Mouse (Mus musculus): ENCODE results near the gene Wfikkn1. TPM values are rescaled to one million over a fixed set of nuclear protein-coding genes. Genes with fewer than 3 reads are reported as not detected.
A peak's percentile ranks its signal among the peaks of the same experiment; 100 is the strongest.

Gene Wfikkn1
- total and polyA plus RNA-seq, 3 experiments = 0.19 to 0.53 TPM; not detected in 1

DNA sequence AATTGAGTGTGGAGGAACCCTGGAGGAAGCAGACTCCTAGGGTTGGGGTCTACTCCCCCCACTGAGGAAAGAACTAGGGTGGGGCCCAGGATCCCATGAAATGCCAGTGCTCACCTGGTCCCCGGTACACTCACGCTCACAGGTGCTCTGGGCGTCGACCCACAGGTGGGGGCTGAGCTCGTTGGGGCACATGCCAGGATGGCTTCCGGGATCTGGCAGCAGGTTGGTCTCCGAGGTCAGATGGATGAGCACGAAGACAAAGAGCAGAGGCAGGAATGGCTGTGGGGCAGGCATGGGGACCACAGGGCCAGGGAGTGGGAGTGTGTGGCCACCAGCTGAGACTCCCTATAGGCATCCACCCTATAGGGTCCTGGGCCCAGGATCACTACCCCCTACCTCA is 908 bp downstream of the Wfikkn1 start:
- Histone ChIP-seq H3K27me3 (ENCODE audit: control insufficient read depth in 1 of 2, insufficient read depth in 2 of 2, low read length in 2 of 2) (no peaks in the 10 kb centered on the region), H3K4me1 (ENCODE audit: control insufficient read depth in 1 of 2, insufficient read depth in 2 of 2, low read length in 2 of 2) (peaks cover 0 to 14% of the 10 kb centered on the region in 2 experiments; a peak in 2 of 4 replicates), H3K4me3 (ENCODE audit: control insufficient read depth in 1 of 2, insufficient read depth in 1 of 2, low read depth in 2 of 2, low read length in 2 of 2) (no peak overlapping the region), H3K9ac (ENCODE audit: control insufficient read depth, low read depth, low read length, poor library complexity, severe bottlenecking) (no peak overlapping the region), H3K27ac (ENCODE audit: control insufficient read depth, low read depth, low read length) (no peak overlapping the region), H3K36me3 (ENCODE audit: control insufficient read depth in 1 of 2, insufficient read depth in 2 of 2, low read length in 2 of 2) (peaks cover 0 to 7% of the 10 kb centered on the region in 2 experiments; a peak in 2 of 4 replicates), H3K9me3 (replicated peaks; ENCODE audit: insufficient read depth, low read length) (no peaks in the 10 kb centered on the region), H3K79me2 (ENCODE audit: control insufficient read depth, insufficient read depth, low read length, poor library complexity) (peaks cover 6% of the 10 kb centered on the region; the same call in 1 of the 2 replicates)
- no peak for TF ChIP-seq MAFK (IDR thresholded peaks at IDR 0.05; ENCODE audit: borderline replicate concordance, low read depth, low read length)
- TF ChIP-seq NRF1 (IDR thresholded peaks at IDR 0.05; ENCODE audit: insufficient read depth, low read depth, low read length, poor library complexity, severe bottlenecking) = no peak
- TF ChIP-seq MEF2A (IDR thresholded peaks at IDR 0.05; ENCODE audit: extremely low read depth, insufficient replicate concordance, low read depth, low read length, poor library complexity, severe bottlenecking) = no peak
- no peak for TF ChIP-seq TBP (IDR thresholded peaks at IDR 0.05; ENCODE audit: low read depth, low read length)
- DNase-seq (ENCODE audit: low read depth, low spot score) = no peak

DNA sequence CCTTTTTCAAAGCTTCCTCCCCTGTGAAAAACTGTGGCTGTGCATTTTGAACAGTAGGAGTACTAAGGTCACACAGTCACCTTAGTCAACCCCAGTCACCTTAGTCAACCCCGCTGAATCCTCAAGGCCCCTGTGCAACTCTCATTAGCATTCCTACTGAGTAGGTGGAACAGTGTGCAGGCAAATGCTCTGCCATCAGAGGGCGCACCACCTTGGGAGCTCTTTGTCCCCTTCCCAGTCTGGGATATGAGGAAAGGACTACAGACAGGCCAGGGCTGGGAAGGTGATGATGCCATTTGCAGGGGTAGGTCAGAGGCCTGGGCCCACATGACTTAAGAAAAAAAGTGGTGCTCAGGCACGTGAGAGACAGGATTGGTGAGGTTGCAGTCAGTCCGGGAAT is 1.4 kb downstream of the Wfikkn1 start:
- Histone ChIP-seq H3K27me3 (ENCODE audit: control insufficient read depth in 1 of 2, insufficient read depth in 2 of 2, low read length in 2 of 2) (no peaks in the 10 kb centered on the region), H3K4me3 (ENCODE audit: control insufficient read depth in 1 of 2, insufficient read depth in 1 of 2, low read depth in 2 of 2, low read length in 2 of 2) (no peak overlapping the region), H3K27ac (ENCODE audit: control insufficient read depth, low read depth, low read length) (no peak overlapping the region), H3K9ac (ENCODE audit: control insufficient read depth, low read depth, low read length, poor library complexity, severe bottlenecking) (no peak overlapping the region), H3K9me3 (replicated peaks; ENCODE audit: insufficient read depth, low read length) (no peaks in the 10 kb centered on the region), H3K36me3 (ENCODE audit: control insufficient read depth in 1 of 2, insufficient read depth in 2 of 2, low read length in 2 of 2) (peaks cover 0 to 7% of the 10 kb centered on the region in 2 experiments; a peak in 2 of 4 replicates), H3K4me1 (ENCODE audit: control insufficient read depth in 1 of 2, insufficient read depth in 2 of 2, low read length in 2 of 2) (peaks cover 0 to 14% of the 10 kb centered on the region in 2 experiments; a peak in 2 of 4 replicates), H3K79me2 (ENCODE audit: control insufficient read depth, insufficient read depth, low read length, poor library complexity) (peaks cover 6% of the 10 kb centered on the region; the same call in 1 of the 2 replicates)
- no peak for TF ChIP-seq MYB (IDR thresholded peaks at IDR 0.05; ENCODE audit: low read depth, low read length)
- TF ChIP-seq MAX (IDR thresholded peaks at IDR 0.05; ENCODE audit: low read length) = no peak
- no peak for TF ChIP-seq MAFK (IDR thresholded peaks at IDR 0.05; ENCODE audit: borderline replicate concordance, low read depth, low read length)
- TF ChIP-seq UBTF (IDR thresholded peaks at IDR 0.05; ENCODE audit: borderline replicate concordance, insufficient read depth, low read depth, low read length) = no peak
- TF ChIP-seq TCF12 (IDR thresholded peaks at IDR 0.05; ENCODE audit: low read depth, low read length) = no peak
- TF ChIP-seq NRF1 (IDR thresholded peaks at IDR 0.05; ENCODE audit: insufficient read depth, low read depth, low read length, poor library complexity, severe bottlenecking) = no peak
- TF ChIP-seq CTCF (IDR thresholded peaks at IDR 0.05 in 2 of 3, conservative IDR thresholded peaks at IDR 0.05 in 1 of 3; ENCODE audit: control insufficient read depth in 1 of 3, insufficient read depth in 1 of 3, low read depth in 2 of 3, low read length in 3 of 3, poor library complexity in 1 of 3, severe bottlenecking in 1 of 3) = peak; percentile 59 to 67 (median 64)
- no peak for TF ChIP-seq EP300 (IDR thresholded peaks at IDR 0.05; ENCODE audit: low read depth in 1 of 2, low read length in 2 of 2)
- peak; percentile 44 for DNase-seq (ENCODE audit: low read depth, low spot score)

DNA sequence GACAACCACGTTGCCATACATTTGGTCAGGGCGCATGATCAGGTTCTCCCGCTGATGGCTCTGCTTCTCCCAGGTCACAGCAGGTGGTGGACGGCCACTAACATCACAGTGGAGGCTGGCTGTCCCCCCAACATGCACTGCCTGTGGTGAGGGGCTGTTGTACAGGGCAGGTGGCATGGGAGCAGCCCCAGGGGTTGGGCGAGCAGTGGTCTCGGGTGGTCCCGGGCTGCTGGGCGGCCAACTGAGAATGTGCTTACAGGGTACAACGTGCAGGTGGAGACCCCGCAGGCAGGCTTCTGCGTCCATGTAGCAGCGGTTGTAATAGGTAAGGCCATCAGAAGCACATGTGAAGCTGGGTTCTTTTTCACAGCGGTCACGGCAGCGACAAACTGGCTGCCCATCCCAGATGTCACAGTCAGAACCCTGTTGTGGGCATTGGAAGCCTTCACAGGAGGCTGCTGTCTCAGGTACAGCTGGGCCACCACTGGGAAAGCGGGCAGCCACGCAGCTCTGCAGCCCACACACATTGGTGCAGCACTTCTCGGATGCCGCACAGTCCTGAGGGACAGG is 2.0 kb downstream of the Wfikkn1 start:
- Histone ChIP-seq H3K4me3 (ENCODE audit: control insufficient read depth in 1 of 2, insufficient read depth in 1 of 2, low read depth in 2 of 2, low read length in 2 of 2) (no peak overlapping the region), H3K27me3 (ENCODE audit: control insufficient read depth in 1 of 2, insufficient read depth in 2 of 2, low read length in 2 of 2) (no peaks in the 10 kb centered on the region), H3K79me2 (ENCODE audit: control insufficient read depth, insufficient read depth, low read length, poor library complexity) (peaks cover 6% of the 10 kb centered on the region; the same call in 1 of the 2 replicates), H3K9me3 (replicated peaks; ENCODE audit: insufficient read depth, low read length) (no peaks in the 10 kb centered on the region), H3K9ac (ENCODE audit: control insufficient read depth, low read depth, low read length, poor library complexity, severe bottlenecking) (no peak overlapping the region), H3K36me3 (ENCODE audit: control insufficient read depth in 1 of 2, insufficient read depth in 2 of 2, low read length in 2 of 2) (peaks cover 0 to 7% of the 10 kb centered on the region in 2 experiments; a peak in 2 of 4 replicates), H3K4me1 (ENCODE audit: control insufficient read depth in 1 of 2, insufficient read depth in 2 of 2, low read length in 2 of 2) (peaks cover 2 to 19% of the 10 kb centered on the region in 2 experiments; a peak in 3 of 4 replicates), H3K27ac (ENCODE audit: control insufficient read depth, low read depth, low read length) (no peak overlapping the region)
- TF ChIP-seq POLR2A (IDR thresholded peaks at IDR 0.05; ENCODE audit: control insufficient read depth in 1 of 2, insufficient read depth in 1 of 2, low read depth in 1 of 2, low read length in 2 of 2, poor library complexity in 1 of 2) (no peak), MAX (IDR thresholded peaks at IDR 0.05; ENCODE audit: low read length) (no peak), USF1 (IDR thresholded peaks at IDR 0.05; ENCODE audit: low read depth, low read length) (no peak), TBP (IDR thresholded peaks at IDR 0.05; ENCODE audit: low read depth, low read length) (no peak), CTCF (IDR thresholded peaks at IDR 0.05 in 2 of 3, conservative IDR thresholded peaks at IDR 0.05 in 1 of 3; ENCODE audit: control insufficient read depth in 1 of 3, insufficient read depth in 1 of 3, low read depth in 2 of 3, low read length in 3 of 3, poor library complexity in 1 of 3, severe bottlenecking in 1 of 3) (no peak), KAT2A (conservative IDR thresholded peaks at IDR 0.05; ENCODE audit: low read depth, low read length) (no peak), MEF2A (IDR thresholded peaks at IDR 0.05; ENCODE audit: extremely low read depth, insufficient replicate concordance, low read depth, low read length, poor library complexity, severe bottlenecking) (no peak), ZKSCAN1 (IDR thresholded peaks at IDR 0.05; ENCODE audit: low read depth, low read length) (no peak), POLR2AphosphoS5 (IDR thresholded peaks at IDR 0.05; ENCODE audit: borderline replicate concordance, low read depth, low read length) (no peak)
- DNase-seq (ENCODE audit: low read depth, low spot score) = no peak
